Mouse (Mus musculus) lung, postnatal 0 days (tissue): ENCODE measurements around the gene Zfp507.

Source experiments
- CTCF ChIP-seq: IDR thresholded peaks from 2 replicates; pipeline ENCODE4 v1.5.1; 2016; ENCODE audit warnings: antibody characterized with exemption, mild to moderate bottlenecking
- EP300 ChIP-seq: IDR thresholded peaks from 2 replicates; pipeline ENCODE4 v1.6.1; 2016; ENCODE audit warnings: antibody characterized with exemption, mild to moderate bottlenecking, control low read depth

DNA sequence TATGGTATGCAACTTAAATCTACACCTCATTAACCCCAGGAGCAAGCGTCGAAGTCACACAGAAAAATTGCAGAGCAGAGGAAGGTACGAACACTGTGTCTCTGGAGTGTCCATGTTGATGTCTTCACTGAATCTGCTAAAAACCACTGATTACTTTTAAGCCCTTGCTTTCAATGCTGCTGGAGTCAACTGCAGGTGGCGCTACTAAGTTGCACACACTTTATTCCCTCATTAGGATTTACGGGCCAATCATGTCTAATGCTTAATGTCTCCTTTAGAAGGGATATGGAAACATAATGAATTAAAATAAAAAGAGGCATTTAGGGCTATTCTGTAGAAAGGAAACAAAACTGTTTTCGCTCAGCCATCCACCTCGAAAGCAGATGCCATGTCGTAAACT lies 12.6 kb downstream of the Zfp507 start:
- TF ChIP-seq CTCF (peak; percentile 72), EP300 (no peak)
